Mouse (Mus musculus): Measurements from ENCODE around the gene Gm5105. TPM values are rescaled to one million over a fixed set of nuclear protein-coding genes. Genes with fewer than 3 reads are reported as not detected.

Gm5105 gene
- total and polyA plus RNA-seq, 2 experiments from 2014 or later = 0.11 TPM; not detected in 1

DNA sequence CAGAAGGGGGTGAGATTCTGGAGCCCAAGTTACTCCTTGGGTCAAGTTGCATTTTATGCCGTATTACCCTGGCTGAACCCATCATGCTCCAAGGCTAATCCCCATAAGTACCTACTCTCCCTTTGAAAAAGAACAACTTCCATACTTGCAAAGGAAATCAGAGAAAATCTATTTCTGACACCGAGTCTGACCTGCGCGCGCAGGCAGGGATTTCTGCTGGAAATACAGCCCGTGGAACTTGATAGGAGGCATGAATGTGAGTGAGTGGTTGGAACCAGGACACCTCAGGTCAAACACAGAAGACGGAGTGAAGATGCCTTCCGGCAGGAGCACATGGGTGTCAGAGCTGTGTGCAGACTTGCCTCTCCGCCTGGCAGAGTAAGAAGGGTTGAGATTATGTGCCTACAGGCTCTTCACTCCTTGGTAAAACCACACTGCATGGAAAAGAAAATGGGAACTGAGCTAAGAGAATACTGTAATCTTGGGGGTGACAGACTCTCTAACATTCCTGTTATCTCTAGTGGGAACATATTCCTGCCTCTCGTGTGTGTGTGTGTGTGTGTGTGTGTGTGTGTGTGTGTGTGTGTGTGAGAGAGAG is 4.4 kb upstream of the Gm5105 start:
- H3K4me3 ChIP-seq (ENCODE audit: low read depth, low read length) = no peak overlapping the region
- H3K27me3 ChIP-seq (ENCODE audit: insufficient read depth, low read length) = no peaks in the 10 kb centered on the region
- H3K4me2 ChIP-seq (ENCODE audit: low read depth, low read length, poor library complexity, severe bottlenecking) = no peak overlapping the region
- H3K9me3 ChIP-seq (ENCODE audit: low read length) = no peaks in the 10 kb centered on the region
- no peak for ATAC-seq (ENCODE audit: low FRiP score)
- H3K4me1 ChIP-seq (ENCODE audit: insufficient read depth, low read length) = no peaks in the 10 kb centered on the region
- TF ChIP-seq CTCF (IDR thresholded peaks at IDR 0.05) = no peak
- H3K27ac ChIP-seq (ENCODE audit: low read depth, low read length) = no peak overlapping the region
- no peak overlapping the region for H3K9ac ChIP-seq (replicated peaks; ENCODE audit: low read length, poor library complexity, severe bottlenecking)
- no peaks in the 10 kb centered on the region for H3K36me3 ChIP-seq (ENCODE audit: insufficient read depth, low read length)
- WGBS = 76% methylated on average over 10 of the region's 10 CpGs
- DNase-seq (ENCODE audit: low spot score) = no peak

DNA sequence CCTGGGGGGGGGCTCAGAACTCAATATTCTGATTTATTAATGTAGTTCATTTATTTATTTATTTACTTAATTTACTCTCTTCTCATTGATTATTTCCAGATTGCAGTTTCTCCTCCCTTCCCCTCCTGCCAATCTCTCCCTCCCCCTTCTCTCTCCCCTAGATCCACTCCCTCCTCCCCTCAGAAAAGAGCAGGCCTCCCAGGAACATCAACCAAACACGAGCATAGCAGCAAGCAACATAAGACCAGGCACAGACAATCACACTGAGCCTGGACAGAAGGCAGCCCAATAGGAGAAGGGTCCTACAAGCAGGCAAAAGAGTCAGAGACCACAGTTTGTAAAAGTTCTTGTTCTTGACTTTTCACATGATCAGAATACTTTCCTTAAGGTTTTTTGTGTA is 3.8 kb upstream of the Gm5105 start:
- no peak for TF ChIP-seq CTCF (IDR thresholded peaks at IDR 0.05)
- Histone ChIP-seq H3K4me1 (ENCODE audit: insufficient read depth, low read length) (no peaks in the 10 kb centered on the region), H3K36me3 (ENCODE audit: insufficient read depth, low read length) (no peaks in the 10 kb centered on the region), H3K4me2 (ENCODE audit: low read depth, low read length, poor library complexity, severe bottlenecking) (no peak overlapping the region), H3K4me3 (ENCODE audit: low read depth, low read length) (no peak overlapping the region), H3K9ac (replicated peaks; ENCODE audit: low read length, poor library complexity, severe bottlenecking) (no peak overlapping the region), H3K27me3 (ENCODE audit: insufficient read depth, low read length) (no peaks in the 10 kb centered on the region), H3K9me3 (ENCODE audit: low read length) (no peaks in the 10 kb centered on the region), H3K27ac (ENCODE audit: low read depth, low read length) (no peak overlapping the region)
- ATAC-seq (ENCODE audit: low FRiP score) (no peak), DNase-seq (ENCODE audit: low spot score) (no peak)
- WGBS = 17% methylated on average over 1 of the region's 1 CpGs

DNA sequence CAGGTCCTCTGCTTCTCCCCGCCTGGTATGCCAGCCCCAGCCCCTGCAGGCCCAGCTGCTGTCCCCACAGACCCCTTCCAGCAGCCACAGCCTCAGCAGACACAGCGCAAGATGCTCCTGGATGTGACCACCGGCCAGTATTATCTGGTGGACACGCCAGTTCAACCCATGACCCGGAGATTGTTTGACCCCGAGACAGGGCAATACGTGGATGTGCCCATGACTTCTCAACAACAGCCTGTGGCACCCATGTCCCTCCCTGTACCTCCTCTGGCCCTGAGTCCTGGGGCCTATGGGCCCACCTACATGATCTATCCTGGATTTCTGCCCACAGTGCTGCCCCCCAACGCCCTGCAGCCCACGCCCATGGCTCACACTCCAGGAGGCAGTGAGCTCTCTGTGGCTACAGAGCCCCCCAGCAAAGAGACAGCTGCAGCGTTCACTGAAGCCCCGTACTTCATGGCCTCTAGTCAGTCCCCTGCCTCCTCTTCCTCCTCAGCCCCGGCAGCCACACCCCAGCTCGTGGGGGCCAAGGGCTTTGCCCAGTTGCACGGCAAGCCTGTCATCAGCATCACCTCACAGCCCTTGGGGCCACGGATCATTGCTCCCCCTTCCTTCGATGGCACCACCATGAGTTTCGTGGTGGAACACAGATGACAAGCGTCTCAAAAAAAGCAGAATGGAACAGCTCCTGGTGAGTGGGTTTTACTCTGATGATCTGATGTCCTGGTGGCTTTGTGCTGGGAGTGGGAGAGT is 2.7 kb upstream of the Gm5105 start:
- Histone ChIP-seq H3K4me3 (ENCODE audit: low read depth, low read length) (no peak overlapping the region), H3K9ac (replicated peaks; ENCODE audit: low read length, poor library complexity, severe bottlenecking) (no peak overlapping the region), H3K4me1 (ENCODE audit: insufficient read depth, low read length) (no peaks in the 10 kb centered on the region), H3K27me3 (ENCODE audit: insufficient read depth, low read length) (no peaks in the 10 kb centered on the region), H3K4me2 (ENCODE audit: low read depth, low read length, poor library complexity, severe bottlenecking) (no peak overlapping the region), H3K36me3 (ENCODE audit: insufficient read depth, low read length) (no peaks in the 10 kb centered on the region), H3K27ac (ENCODE audit: low read depth, low read length) (no peak overlapping the region), H3K9me3 (ENCODE audit: low read length) (no peaks in the 10 kb centered on the region)
- 69% methylated on average over 18 of the region's 18 CpGs for WGBS
- TF ChIP-seq CTCF (IDR thresholded peaks at IDR 0.05) = no peak
- DNase-seq (ENCODE audit: low spot score) = no peak
- ATAC-seq (ENCODE audit: low FRiP score) = no peak

DNA sequence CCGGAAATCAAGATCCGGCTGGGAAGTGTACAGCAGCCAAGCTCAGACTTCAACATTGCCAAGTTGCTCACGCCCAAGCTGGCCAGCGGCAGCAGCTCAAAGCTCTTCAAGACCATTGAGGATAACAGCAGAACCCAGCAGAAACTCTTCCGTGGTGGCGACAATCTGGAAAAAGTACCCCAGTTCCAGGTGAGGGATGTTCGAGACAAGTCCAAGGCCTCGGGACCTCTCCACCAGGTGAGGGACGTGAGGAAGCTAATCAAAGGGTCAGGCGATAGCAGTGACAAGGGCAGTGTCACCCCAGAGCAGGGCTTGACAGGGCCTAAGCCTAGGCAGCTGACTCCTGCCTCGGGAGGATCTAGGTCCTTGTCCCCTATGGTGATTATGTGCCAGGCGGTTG is 915 bp upstream of the Gm5105 start:
- no peaks in the 10 kb centered on the region for H3K27me3 ChIP-seq (ENCODE audit: insufficient read depth, low read length)
- H3K4me3 ChIP-seq (ENCODE audit: low read depth, low read length) = no peak overlapping the region
- H3K4me1 ChIP-seq (ENCODE audit: insufficient read depth, low read length) = no peaks in the 10 kb centered on the region
- 96% methylated on average over 12 of the region's 12 CpGs for WGBS
- H3K4me2 ChIP-seq (ENCODE audit: low read depth, low read length, poor library complexity, severe bottlenecking) = no peak overlapping the region
- H3K9ac ChIP-seq (replicated peaks; ENCODE audit: low read length, poor library complexity, severe bottlenecking) = no peak overlapping the region
- ATAC-seq (ENCODE audit: low FRiP score) (no peak), DNase-seq (ENCODE audit: low spot score) (no peak)
- H3K9me3 ChIP-seq (ENCODE audit: low read length) = no peaks in the 10 kb centered on the region
- H3K36me3 ChIP-seq (ENCODE audit: insufficient read depth, low read length) = no peaks in the 10 kb centered on the region
- TF ChIP-seq CTCF (IDR thresholded peaks at IDR 0.05) = no peak
- H3K27ac ChIP-seq (ENCODE audit: low read depth, low read length) = no peak overlapping the region

DNA sequence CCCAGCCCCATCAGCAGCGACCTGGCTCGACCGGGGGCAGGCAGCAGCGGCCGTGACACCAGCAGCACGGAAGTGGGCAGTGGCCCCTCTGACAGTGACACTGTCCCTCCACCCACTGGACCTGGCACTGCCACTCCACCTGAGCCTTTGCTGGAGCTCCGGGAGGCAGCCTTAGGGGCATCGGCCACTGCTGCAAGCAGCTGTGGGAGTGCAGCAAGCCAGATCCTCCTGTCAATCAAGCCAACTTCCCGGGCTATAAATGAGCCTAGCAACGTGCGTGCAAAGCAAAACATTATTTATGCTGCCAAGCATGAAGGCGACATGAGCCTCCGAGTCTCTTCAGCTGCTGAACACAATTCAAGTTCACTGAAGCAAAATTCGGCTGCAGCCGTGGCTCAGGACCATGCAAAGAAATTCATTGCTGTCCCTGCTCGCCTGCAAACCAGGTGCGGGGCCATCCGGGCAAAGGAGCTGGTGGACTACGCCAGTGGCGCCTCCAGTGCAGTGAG is 786 bp downstream of the Gm5105 start:
- Histone ChIP-seq H3K27ac (ENCODE audit: low read depth, low read length) (no peak overlapping the region), H3K36me3 (ENCODE audit: insufficient read depth, low read length) (no peaks in the 10 kb centered on the region), H3K9ac (replicated peaks; ENCODE audit: low read length, poor library complexity, severe bottlenecking) (no peak overlapping the region), H3K4me2 (ENCODE audit: low read depth, low read length, poor library complexity, severe bottlenecking) (no peak overlapping the region), H3K4me3 (ENCODE audit: low read depth, low read length) (no peak overlapping the region), H3K27me3 (ENCODE audit: insufficient read depth, low read length) (no peaks in the 10 kb centered on the region), H3K4me1 (ENCODE audit: insufficient read depth, low read length) (no peaks in the 10 kb centered on the region), H3K9me3 (ENCODE audit: low read length) (no peaks in the 10 kb centered on the region)
- ATAC-seq (ENCODE audit: low FRiP score) (no peak; the same call in 1 of the 2 replicates), DNase-seq (ENCODE audit: low spot score) (peak; percentile 19)
- TF ChIP-seq CTCF (IDR thresholded peaks at IDR 0.05) = no peak
- 58% methylated on average over 20 of the region's 20 CpGs for WGBS

DNA sequence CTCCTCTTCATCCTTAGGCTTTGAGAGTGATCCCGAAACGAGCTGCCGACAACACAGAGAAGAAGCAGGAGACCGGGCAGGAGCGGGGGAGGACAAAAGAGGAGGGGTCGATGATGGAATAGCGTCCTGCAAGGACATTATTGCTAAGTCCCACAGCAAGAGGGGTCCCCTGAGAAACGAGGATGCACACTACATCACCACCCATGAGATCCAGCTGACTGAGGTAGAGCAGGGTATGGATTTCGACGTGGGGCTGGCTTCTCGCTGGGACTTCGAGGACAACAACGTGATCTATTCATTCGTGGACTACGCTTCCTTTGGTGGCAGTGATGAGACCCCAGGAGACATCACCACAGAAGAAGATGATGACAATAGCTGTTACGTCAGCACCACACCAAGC is 1.3 kb downstream of the Gm5105 start:
- Histone ChIP-seq H3K4me1 (ENCODE audit: insufficient read depth, low read length) (no peaks in the 10 kb centered on the region), H3K27me3 (ENCODE audit: insufficient read depth, low read length) (no peaks in the 10 kb centered on the region), H3K9me3 (ENCODE audit: low read length) (no peaks in the 10 kb centered on the region), H3K27ac (ENCODE audit: low read depth, low read length) (no peak overlapping the region), H3K9ac (replicated peaks; ENCODE audit: low read length, poor library complexity, severe bottlenecking) (no peak overlapping the region), H3K4me3 (ENCODE audit: low read depth, low read length) (no peak overlapping the region), H3K36me3 (ENCODE audit: insufficient read depth, low read length) (no peaks in the 10 kb centered on the region), H3K4me2 (ENCODE audit: low read depth, low read length, poor library complexity, severe bottlenecking) (no peak overlapping the region)
- DNase-seq (ENCODE audit: low spot score) = no peak
- 86% methylated on average over 16 of the region's 16 CpGs for WGBS
- no peak for TF ChIP-seq CTCF (IDR thresholded peaks at IDR 0.05)
- ATAC-seq (ENCODE audit: low FRiP score) = no peak

Measured in midbrain, postnatal 0 days (tissue).